Mouse (Mus musculus): ENCODE data around the gene Cfap61.

Cfap61 gene

DNA sequence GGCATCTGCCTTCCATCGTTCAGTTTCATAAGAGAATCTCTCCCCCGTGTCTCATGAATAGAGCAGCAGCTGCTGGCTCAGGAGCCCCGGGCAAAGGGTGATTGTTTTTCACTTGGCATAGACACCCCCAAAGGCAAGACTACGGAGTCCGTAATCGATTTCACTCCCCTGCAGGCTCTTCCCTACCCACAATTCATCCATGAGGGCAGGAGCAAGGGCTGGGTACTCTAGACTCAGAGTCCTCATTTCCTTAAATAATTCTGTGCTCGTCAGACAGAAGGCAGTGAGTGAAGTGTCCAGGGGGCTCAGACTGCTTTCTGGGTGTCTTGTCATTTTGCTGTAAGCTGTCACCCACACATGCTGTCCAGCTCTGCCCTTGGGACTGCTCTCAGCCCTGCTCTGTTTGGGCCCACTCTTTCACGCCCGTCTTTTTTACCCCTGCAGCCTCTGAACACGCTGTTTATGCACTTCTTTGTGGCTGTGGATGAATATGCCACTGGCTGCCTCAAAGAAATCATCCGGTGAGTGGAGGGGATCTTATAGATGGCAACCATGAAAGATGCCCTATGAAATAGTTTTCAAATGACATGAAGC is 15.0 kb downstream of the Cfap61 start:
- DNase-seq (ENCODE audit: low read depth, low spot score) = no peak

DNA sequence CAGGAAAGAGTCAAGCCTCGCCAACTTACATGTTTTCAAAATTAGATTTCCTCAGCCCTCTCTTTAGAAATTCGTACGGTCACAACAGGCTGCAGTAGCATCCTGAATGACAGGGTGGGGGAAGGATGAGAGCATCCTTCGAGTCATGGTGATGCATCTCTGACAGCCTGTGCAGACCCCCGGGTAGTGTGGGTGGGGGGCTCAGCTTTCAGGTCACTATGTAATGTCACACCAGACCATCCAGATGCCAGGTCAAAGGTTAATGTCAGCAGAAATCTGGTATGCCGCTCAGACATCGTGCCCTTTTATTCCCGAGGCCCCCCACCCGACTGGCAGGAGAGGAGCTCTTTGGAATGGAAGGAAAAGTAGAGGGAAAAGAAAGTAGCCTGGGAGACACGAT is 15.7 kb downstream of the Cfap61 start:
- no peak for DNase-seq (ENCODE audit: low read depth, low spot score)

- DNase-seq (ENCODE audit: low read depth, low spot score) = no peak
Observed at GRCm38 (mm10) chr2:145952726-145953125, 18.1 kb downstream of the Cfap61 start.

DNA sequence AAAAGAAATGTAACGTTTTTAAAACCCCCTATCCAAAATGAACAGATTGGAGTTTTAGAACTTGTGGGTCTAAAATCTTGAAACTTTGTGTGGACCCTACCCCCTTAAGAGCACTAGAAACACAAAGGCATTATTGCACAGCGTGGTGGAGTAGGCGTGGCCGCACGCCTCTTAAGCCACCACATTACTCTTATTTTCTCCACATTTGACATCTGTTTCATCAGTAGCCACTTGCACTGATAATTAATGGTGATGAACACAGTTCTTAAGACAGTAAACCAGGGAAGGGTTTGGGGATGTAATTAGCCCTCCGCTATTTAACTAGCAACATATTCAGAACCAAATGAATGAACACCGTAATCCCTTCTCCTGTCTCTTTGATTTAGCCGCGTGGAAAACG is 21.3 kb downstream of the Cfap61 start:
- no peak for DNase-seq (ENCODE audit: low read depth, low spot score)

DNA sequence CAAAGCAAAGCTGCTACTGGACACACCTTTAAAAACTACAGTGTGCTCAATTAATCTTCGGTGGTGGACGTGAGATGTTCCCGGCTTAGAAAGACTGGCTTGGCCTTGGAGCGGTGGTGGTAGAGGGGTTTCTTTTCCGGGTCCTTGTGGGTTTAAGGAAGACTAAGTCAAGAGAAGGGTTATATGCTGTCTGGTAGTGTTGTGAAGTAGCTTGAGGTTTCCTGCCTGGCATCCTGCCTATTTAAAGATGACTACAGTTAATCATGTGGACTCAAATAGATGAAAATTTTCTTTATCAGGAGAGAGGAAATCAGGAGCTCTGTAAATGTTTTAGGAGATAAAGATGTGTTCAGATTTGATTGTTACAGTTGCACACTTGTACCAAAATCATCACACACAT is 21.7 kb downstream of the Cfap61 start:
- DNase-seq (ENCODE audit: low read depth, low spot score) = no peak

GRCm38 (mm10) chr2:145957450-145957849 is 22.9 kb downstream of the Cfap61 start:
- peak; percentile 23 for DNase-seq (ENCODE audit: low read depth, low spot score)

- no peak for DNase-seq (ENCODE audit: low read depth, low spot score)
Observed at GRCm38 (mm10) chr2:145958097-145958496, 23.5 kb downstream of the Cfap61 start.

- DNase-seq (ENCODE audit: low read depth, low spot score) = no peak
Observed at GRCm38 (mm10) chr2:145958551-145958950, 24.0 kb downstream of the Cfap61 start.

DNA sequence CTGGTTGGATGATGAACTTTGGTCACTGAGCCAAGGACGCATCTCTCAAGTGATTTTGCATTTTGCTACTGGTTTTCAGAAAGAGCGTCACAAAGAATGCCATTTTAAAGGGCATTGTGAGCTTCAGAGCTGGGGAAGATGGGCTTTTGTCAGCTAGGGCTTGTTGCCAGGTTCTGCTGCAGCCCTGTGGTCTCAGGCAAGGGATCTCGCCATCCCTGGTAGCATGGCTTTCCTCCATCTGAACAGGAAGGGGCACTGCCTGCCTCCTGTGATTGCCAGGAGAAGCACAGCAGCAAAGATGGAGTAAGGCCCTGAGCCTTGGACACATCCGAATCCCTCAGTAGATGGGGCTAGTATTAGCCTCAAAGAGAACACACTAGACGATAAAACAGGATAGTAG is 27.3 kb downstream of the Cfap61 start:
- DNase-seq (ENCODE audit: low read depth, low spot score) = no peak

- no peak for DNase-seq (ENCODE audit: low read depth, low spot score)
Observed at GRCm38 (mm10) chr2:145970751-145971150, 36.2 kb downstream of the Cfap61 start.

DNA sequence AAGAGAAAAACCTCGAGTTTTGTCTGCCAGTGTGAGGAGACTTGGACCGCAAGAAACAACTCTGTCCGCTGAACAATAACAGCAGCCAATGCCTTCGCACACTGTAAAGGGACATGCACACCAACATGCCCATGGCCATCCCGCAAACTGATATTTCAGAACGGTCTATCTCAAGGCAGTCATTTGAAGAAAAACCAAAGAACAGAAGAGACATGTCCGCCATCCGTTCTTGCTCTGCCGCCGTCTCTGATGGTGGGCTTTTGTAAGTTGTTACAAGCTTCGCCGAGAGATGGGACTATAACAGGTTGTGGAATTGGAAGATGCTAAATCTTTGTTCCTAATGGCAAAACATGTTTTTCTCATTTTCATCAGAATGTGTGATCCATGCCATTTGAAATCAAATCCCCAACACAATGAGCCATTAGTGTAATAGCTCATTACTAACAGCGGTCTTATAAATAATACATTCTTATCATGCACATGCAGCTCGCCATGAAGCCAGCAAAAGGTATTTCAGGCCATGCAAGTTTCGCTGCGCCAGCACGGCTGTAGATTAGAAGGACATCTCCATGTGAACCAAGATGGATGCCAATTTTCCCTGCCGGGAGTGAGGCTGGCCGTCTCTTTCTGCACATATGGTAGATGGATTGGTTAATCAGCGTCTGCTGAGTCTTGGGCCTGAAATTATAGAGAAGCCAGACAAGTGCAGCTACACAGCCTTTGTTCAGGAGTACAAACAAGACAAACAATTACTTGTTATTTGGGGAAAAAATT is 36.8 kb downstream of the Cfap61 start:
- DNase-seq (ENCODE audit: low read depth, low spot score) = no peak

- DNase-seq (ENCODE audit: low read depth, low spot score) = no peak
Observed at GRCm38 (mm10) chr2:145972571-145972970, 38.0 kb downstream of the Cfap61 start.

GRCm38 (mm10) chr2:145979616-145980015 is 45.0 kb downstream of the Cfap61 start:
- no peak for DNase-seq (ENCODE audit: low read depth, low spot score)

DNA sequence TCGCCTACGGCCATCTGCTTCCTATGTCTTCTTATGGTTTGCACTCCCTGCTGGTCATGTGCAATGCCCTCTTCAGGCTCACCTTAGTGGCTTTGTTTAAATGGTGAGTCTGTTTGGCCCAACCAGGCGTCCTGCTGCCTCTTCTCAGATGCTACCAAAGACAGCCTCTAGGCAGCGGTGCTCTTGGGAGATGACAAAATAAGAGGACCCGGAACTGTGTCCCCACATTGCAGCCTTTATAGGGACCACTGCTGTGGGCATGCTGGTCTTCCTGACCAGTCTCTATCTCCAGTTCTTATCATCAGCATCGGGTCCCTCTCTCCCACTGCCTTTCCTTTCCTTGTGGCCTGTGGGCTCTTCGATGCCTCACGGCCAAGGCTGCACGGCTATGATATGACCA is 46.3 kb downstream of the Cfap61 start:
- DNase-seq (ENCODE audit: low read depth, low spot score) = no peak

DNA sequence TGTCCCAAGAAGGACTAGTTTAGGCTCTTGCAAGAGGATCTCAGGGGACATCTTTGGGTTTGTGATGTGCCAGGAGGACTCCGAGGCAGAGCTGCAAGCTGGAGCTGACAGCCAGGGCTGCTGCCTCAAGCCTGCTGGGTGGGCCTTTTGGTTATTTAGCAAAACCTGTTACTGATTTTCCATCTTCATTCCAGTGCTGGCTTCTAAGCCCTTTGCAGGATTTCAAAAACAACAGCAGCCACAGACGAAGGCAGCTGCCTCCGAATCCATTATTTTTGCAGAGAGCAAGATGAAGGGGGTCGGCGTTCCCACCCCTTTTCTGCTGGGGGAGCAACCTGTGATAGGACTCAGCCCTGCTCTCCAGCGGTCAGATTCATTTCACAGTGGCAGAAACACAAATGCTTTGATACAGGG is 47.1 kb downstream of the Cfap61 start:
- DNase-seq (ENCODE audit: low read depth, low spot score) = no peak

GRCm38 (mm10) chr2:145982317-145983045 is 47.9 kb downstream of the Cfap61 start:
- no peak for DNase-seq (ENCODE audit: low read depth, low spot score)

GRCm38 (mm10) chr2:145987757-145988156 is 53.2 kb downstream of the Cfap61 start:
- DNase-seq (ENCODE audit: low read depth, low spot score) = no peak

GRCm38 (mm10) chr2:145990446-145990845 is 55.9 kb downstream of the Cfap61 start:
- DNase-seq (ENCODE audit: low read depth, low spot score) = no peak

- DNase-seq (ENCODE audit: low read depth, low spot score) = no peak
Observed at GRCm38 (mm10) chr2:145996472-145996871, 61.9 kb downstream of the Cfap61 start.

GRCm38 (mm10) chr2:145997956-145998525 is 63.5 kb downstream of the Cfap61 start:
- DNase-seq (ENCODE audit: low read depth, low spot score) = no peak

DNA sequence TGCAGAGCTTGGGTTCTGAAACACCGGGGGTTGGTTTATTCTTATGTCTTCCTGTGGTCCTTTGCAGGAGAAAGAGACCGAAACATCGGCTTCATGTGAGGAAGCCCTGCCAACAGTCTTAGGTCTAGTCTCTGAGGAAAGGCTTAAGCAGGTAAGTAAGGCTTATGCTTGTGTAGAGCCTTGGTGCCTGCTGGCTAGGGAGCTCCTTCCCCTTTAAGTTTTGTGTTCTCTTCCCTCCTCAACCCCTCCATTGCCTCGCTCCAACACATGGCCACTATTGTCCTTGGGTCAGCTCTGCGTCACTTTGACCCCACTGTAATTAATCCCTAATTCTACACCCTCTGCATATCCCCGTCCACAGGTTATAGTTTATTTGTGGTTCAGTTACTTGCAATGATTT is 74.2 kb downstream of the Cfap61 start:
- no peak for DNase-seq (ENCODE audit: low read depth, low spot score)

- no peak for DNase-seq (ENCODE audit: low read depth, low spot score)
Observed at GRCm38 (mm10) chr2:146009596-146010349, 75.2 kb downstream of the Cfap61 start.

Measured in embryo, embryonic 11.5 days (tissue).